Mouse (Mus musculus): ENCODE measurements around the gene Clec4g.
A peak's percentile ranks its signal among the peaks of the same experiment; 100 is the strongest.
"Not testable (repeated sequence)": the region's sequence is repeated elsewhere in the genome, so short reads cannot be mapped to it uniquely, and the experiment has no call there.

The Clec4g gene

GRCm38 (mm10) chr8:3720551-3720950 lies at the start of gene Clec4g:
Gene Clec4g (minus strand): TSS chr8:3720651.
- DNase-seq (ENCODE audit: low read depth in 1 of 2, low spot score in 2 of 2) = no peak

GRCm38 (mm10) chr8:3768641-3769040 lies 48.2 kb upstream of the Clec4g start:
- not testable (repeated sequence) for DNase-seq (ENCODE audit: low read depth in 1 of 2, low spot score in 2 of 2)

GRCm38 (mm10) chr8:3754261-3754850 lies 33.9 kb upstream of the Clec4g start:
- peak in 1 of 2 experiments; percentile 15 for DNase-seq (ENCODE audit: low read depth in 1 of 2, low spot score in 2 of 2)

GRCm38 (mm10) chr8:3748761-3749160 lies 28.3 kb upstream of the Clec4g start, which contains the start of gene Cd209a:
Gene Cd209a (minus strand): TSS chr8:3748984.
- no peak for DNase-seq (ENCODE audit: low read depth in 1 of 2, low spot score in 2 of 2)

- DNase-seq (ENCODE audit: low read depth in 1 of 2, low spot score in 2 of 2) = no peak
Observed at GRCm38 (mm10) chr8:3736947-3737346, 16.5 kb upstream of the Clec4g start.

- DNase-seq (ENCODE audit: low read depth in 1 of 2, low spot score in 2 of 2) = no peak
Observed at GRCm38 (mm10) chr8:3735599-3735998, 15.1 kb upstream of the Clec4g start.

- no peak for DNase-seq (ENCODE audit: low read depth in 1 of 2, low spot score in 2 of 2)
Observed at GRCm38 (mm10) chr8:3734084-3734483, 13.6 kb upstream of the Clec4g start.

GRCm38 (mm10) chr8:3721041-3721440 lies 590 bp upstream of the Clec4g start:
- DNase-seq (ENCODE audit: low read depth in 1 of 2, low spot score in 2 of 2) = no peak

GRCm38 (mm10) chr8:3718559-3718958 lies 1.9 kb downstream of the Clec4g start:
- peak; percentile 54 to 69 for DNase-seq (ENCODE audit: low read depth in 1 of 2, low spot score in 2 of 2)

GRCm38 (mm10) chr8:3717321-3717954 lies 3.0 kb downstream of the Clec4g start:
- no peak for DNase-seq (ENCODE audit: low read depth in 1 of 2, low spot score in 2 of 2)

- peak in 1 of 2 experiments; percentile 17 for DNase-seq (ENCODE audit: low read depth in 1 of 2, low spot score in 2 of 2)
Observed at GRCm38 (mm10) chr8:3711646-3712045, 8.8 kb downstream of the Clec4g start.

GRCm38 (mm10) chr8:3710312-3710711 lies 10.1 kb downstream of the Clec4g start:
- no peak for DNase-seq (ENCODE audit: low read depth in 1 of 2, low spot score in 2 of 2)

- no peak for DNase-seq (ENCODE audit: low read depth in 1 of 2, low spot score in 2 of 2)
Observed at GRCm38 (mm10) chr8:3707611-3708010, 12.8 kb downstream of the Clec4g start.

- DNase-seq (ENCODE audit: low read depth in 1 of 2, low spot score in 2 of 2) = no peak
Observed at GRCm38 (mm10) chr8:3705711-3706110, 14.7 kb downstream of the Clec4g start.

GRCm38 (mm10) chr8:3701491-3701890 lies 19.0 kb downstream of the Clec4g start:
- DNase-seq (ENCODE audit: low read depth in 1 of 2, low spot score in 2 of 2) = no peak

- no peak for DNase-seq (ENCODE audit: low read depth in 1 of 2, low spot score in 2 of 2)
Observed at GRCm38 (mm10) chr8:3694121-3694520, 26.3 kb downstream of the Clec4g start, which contains the start of gene Fcer2a. Gene Fcer2a (minus strand): TSS chr8:3694175.

GRCm38 (mm10) chr8:3690774-3691173 lies 29.7 kb downstream of the Clec4g start:
- no peak for DNase-seq (ENCODE audit: low read depth in 1 of 2, low spot score in 2 of 2)

GRCm38 (mm10) chr8:3687537-3687936 lies 32.9 kb downstream of the Clec4g start:
- no peak for DNase-seq (ENCODE audit: low read depth in 1 of 2, low spot score in 2 of 2)

- no peak for DNase-seq (ENCODE audit: low read depth in 1 of 2, low spot score in 2 of 2)
Observed at GRCm38 (mm10) chr8:3685422-3685821, 35.0 kb downstream of the Clec4g start.

GRCm38 (mm10) chr8:3684530-3684929 lies 35.9 kb downstream of the Clec4g start:
- DNase-seq (ENCODE audit: low read depth in 1 of 2, low spot score in 2 of 2) = no peak

GRCm38 (mm10) chr8:3683408-3684176 lies 36.9 kb downstream of the Clec4g start:
- no peak for DNase-seq (ENCODE audit: low read depth in 1 of 2, low spot score in 2 of 2)

- no peak for DNase-seq (ENCODE audit: low read depth in 1 of 2, low spot score in 2 of 2)
Observed at GRCm38 (mm10) chr8:3682435-3682834, 38.0 kb downstream of the Clec4g start.

Data from monocyte, adult 2 months (primary cell).